Mouse (Mus musculus) C2C12 (cell line): ENCODE data around the gene Socs2.

ENCODE experiments used
- CTCF ChIP-seq: IDR thresholded peaks from one replicate; pipeline ENCODE4 v1.5.1; 2011; ENCODE audit not compliant: control insufficient read depth, insufficient read depth, insufficient read length
- FOSL1 ChIP-seq: IDR thresholded peaks from one replicate; pipeline ENCODE4 v1.8.0; 2011; ENCODE audit warnings: mild to moderate bottlenecking, low read length; ENCODE audit not compliant: poor library complexity, insufficient read depth, severe bottlenecking
- MAX ChIP-seq: IDR thresholded peaks from one replicate; pipeline ENCODE4 v1.6.1; 2011; ENCODE audit warnings: mild to moderate bottlenecking, control low read depth
- USF1 ChIP-seq: IDR thresholded peaks from one replicate; pipeline ENCODE4 v1.6.1; 2011; ENCODE audit warnings: low read depth, mild to moderate bottlenecking, control low read depth, moderate library complexity

- no peak for TF ChIP-seq CTCF
- no peak for TF ChIP-seq MAX
- TF ChIP-seq FOSL1: no peak
- no peak for TF ChIP-seq USF1
These were observed 3.3 kb upstream of the Socs2 start for GRCm38 (mm10) chr10:95420284-95420683.
